Mouse (Mus musculus): ENCODE results near the gene Fzd4. TPM values are rescaled to one million over a fixed set of nuclear protein-coding genes. Genes with fewer than 3 reads are reported as not detected.

Gene Fzd4
- 4.7 and 5.3 TPM in 2 replicates for polyA plus RNA-seq (2012; rRNA removed)

DNA sequence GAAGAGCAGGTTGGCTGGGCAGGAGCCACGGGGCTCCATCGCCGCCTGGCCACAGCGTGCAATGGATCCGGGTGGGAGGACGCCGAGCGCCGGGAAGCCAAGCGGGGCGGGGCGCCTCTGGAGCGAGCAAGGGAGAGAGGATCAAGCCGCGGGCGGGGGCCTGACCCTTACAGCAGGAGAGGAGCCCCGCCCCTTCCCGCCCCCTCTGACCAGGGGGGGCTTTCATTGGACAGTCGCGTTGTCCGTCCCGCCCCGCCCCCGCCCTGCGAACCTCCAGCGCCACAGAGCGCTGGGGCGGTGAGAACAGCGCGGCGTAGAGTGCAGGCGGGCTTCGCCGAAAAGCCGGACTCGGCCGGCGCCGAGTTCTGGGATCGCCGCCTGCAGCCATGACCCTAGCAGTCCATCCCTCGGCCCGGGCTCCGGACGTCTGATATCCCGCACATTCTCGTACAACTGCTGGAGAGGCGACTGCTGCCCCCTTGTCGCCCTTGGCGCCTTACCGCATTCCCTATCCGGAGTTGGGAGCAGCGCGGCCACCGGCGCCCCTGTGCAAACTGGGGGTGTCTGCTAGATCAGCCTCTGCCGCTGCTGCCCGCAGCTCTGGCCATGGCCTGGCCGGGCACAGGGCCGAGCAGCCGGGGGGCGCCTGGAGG lies at the start of gene Fzd4, which contains the start of gene Tmem135:
TSS of gene Fzd4 (plus strand) at position 275 of the 653 bp plus-strand sequence.
TSS of gene Tmem135 (minus strand) at position 142 of the 653 bp plus-strand sequence.

Other genes starting within 250 kb of the Fzd4 start
- gene Tmem135, start 133 bp upstream of the Fzd4 start, polyA plus RNA-seq (2012; rRNA removed): 21.7 and 24.7 TPM in 2 replicates
- 5.2 and 6.6 TPM in 2 replicates for gene Prss23, start 122.8 kb downstream of the Fzd4 start, polyA plus RNA-seq (2012; rRNA removed)
- 0.08 and 0.11 TPM in 2 replicates for gene Me3, start 228.0 kb downstream of the Fzd4 start, polyA plus RNA-seq (2012; rRNA removed)